Mouse (Mus musculus): Measurements from ENCODE around the gene Speer4f1. TPM values are rescaled to one million over a fixed set of nuclear protein-coding genes. Genes with fewer than 3 reads are reported as not detected.

The Speer4f1 gene
- polyA plus RNA-seq (2015; fragmentation: Nextera tagmentation; extraction: Ambion mirVana) = not detected in 2 replicates

DNA sequence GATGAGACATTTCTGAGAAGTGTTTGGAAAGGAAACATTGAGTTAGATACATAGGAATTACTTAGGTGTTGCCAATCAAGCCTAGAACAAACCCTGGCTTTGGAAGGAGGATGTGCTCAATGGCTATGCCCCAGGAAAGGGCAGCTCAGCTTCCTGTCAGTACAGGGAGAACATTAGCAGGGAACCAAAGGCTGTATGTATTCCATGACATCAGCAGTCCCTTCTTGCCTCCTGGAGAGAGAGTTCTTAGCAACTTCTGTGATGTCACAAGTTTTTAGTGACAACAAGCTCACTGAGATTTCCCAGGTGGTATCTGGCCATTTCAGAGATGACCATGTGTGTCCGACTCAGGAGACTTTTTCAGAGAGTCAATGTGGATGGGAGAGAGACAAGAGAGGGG lies at the start of gene Speer4f1:
Gene Speer4f1 (plus strand): TSS at position 301 of the 400 bp plus-strand sequence.

Other genes with a start within 250 kb of the Speer4f1 start
- not detected in 2 replicates for gene Speer4f2, start 102.9 kb upstream of the Speer4f1 start, polyA plus RNA-seq (2015; fragmentation: Nextera tagmentation; extraction: Ambion mirVana)
- gene Sema3c, start 98.2 kb downstream of the Speer4f1 start, polyA plus RNA-seq (2015; fragmentation: Nextera tagmentation; extraction: Ambion mirVana) = 23.4 and 27.1 TPM in 2 replicates

Measured in adrenal gland, postnatal 0 days (tissue).